Mouse (Mus musculus) forelimb bud, embryonic 11.5 days (tissue): ENCODE measurements around the gene Cdc42ep2.
"Not testable (repeated sequence)": the region's sequence is repeated elsewhere in the genome, so short reads cannot be mapped to it uniquely, and the experiment has no call there.

Source experiments
- DNase-seq: peaks from one replicate; pipeline ENCODE4 v3.0.0-alpha.2; 2012; ENCODE audit warnings: low read depth, low spot score

Cdc42ep2 gene

DNA sequence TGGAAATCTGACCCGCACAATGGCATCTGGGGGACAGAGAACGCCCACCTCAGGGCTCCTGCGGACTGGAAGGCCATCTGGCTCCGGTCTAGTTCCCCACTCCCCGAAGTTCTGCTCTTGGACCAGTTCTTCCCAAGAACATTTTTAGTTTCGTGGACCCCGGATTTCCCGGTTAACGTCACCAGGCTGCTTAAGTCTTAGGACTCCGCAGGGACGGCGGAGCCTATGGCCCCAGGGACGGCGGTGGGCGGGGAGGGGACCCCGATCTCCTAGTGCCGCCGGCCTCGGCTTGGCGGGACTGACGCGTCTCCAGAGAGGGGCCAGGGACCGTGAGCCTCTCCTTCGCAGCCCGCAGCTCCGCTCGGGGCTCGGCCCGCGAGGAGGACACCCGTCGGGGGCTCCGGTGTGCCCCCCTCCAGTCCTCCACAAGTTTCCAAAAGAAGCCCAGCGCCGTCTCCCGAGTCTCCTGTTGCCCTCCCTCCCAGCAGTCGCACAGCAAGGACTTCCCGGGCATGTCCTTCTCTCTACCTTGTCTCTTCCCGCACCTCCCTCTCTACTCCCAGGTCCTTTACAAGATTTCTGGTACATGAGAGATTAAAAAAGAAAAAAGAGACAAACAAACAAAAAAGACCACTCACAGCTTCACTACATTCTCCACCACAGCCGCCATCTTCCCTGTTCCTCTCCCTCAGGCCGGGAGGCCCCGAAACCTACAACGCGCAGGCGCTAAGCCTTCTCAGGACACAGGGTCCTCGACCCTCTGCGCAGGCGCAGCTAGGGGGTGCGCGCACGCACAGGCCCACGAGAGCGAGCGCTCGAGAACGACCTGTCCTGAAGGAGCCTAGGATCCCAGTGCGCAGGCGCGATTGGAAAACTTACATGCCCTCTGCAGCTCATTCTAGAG, 12.3 kb downstream of the Cdc42ep2 start:
- DNase-seq, result peak; percentile 100

DNA sequence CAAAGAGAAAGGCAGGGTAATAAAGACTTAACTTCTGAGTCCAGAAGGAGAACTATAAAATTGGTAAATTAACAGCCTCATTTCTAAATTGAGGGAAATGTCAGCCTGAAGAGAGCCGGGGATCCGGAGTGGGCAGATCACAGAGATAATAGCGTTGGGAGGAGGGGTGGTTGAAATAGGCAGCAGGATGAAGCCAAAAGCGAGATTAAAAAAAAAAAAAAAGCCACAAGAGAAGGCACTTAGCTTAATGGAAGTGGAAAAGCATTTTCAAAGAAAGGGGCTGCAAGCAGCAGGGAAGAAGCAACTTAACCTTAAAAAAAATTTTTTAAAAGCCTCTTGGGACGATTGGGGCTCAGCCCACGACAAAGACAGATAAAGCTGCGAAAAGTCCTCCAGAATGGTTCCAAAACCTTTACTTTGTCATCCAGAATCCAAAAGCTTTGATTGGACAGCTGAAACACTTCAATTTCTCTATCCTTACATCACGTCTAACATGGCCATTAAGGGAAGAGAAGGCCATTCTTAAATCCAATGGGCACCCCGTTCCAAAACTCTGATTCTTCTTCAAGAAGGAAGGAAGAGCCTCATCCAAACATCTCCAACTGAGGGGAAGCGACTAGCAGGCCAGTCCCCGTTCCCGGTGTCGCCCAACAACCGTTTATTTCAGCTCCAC, 13.1 kb downstream of the Cdc42ep2 start:
- DNase-seq, result no peak

DNA sequence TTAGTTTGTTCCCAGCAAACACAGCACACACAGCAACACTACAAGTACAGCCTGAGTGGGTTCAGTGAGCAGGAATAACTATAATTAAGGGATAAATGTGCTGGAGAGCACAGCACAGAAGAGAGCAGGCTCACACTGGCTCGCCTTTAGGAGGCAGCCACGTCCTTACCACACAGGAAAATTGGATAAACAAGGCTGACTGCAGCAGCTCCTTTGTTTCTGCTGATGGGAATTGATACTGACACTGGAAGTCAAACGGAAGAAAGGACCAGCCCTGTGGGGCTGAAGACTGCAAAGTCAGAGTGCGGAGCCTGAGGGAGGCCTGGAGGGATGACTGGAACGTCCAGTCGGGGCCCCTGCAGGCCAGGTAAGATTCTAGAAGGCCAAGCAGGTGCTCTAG, 14.4 kb downstream of the Cdc42ep2 start:
- no peak for DNase-seq

DNA sequence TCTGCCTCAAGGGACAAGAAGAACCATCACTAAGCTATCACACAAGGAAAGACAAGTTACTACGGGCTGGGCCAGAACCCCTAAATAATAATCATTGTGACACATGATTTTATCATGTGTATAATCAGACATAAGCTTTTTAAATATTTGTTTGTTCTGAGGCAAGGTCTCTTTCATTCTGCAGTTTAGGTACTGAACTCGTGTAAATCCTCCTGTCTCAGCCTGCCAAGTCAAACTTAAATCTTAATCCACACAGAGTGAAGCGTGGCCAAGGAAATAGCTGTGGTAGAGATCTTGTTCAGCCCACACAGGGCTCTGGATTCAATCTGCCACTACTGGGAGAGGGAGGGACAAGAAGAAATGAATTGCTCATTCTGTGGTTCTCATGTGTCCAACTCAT, 17.3 kb downstream of the Cdc42ep2 start:
- no peak for DNase-seq

DNA sequence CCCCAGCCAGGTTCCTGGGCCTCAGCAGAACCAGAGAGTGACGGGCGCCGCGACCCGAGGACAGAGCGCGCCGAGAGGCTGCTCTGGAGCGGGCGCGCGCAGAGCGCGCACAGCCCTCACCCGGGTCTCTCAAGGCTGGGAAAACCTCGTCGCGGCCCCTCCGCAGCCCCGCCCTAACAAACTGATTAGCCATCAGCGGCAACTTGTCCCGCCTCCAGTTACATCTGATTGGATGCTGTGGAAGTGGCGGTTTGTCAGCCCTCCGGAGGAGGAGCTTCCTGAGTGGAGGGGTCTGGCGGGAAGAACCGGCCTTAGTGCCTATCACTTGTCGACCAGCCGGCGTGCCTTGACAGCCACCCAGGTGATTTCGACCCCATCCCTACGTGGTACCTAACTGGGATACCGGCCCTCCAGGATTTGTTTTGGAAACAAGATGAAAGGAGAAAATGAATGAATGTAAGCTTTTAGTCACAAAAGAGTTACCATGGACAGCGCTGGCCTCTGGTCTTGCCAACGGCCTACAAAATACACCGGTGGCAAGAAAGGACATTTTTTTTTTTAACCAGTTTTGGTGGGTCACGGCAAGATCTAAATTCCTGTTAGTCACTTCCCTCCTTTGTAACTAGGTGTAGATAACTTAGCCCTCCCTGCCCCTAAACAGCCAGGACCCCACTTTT, 30.5 kb downstream of the Cdc42ep2 start, which contains the start of gene Tigd3:
Gene Tigd3 (minus strand): TSS at position 148 of the 677 bp plus-strand sequence.
- DNase-seq, result peak; percentile 96

DNA sequence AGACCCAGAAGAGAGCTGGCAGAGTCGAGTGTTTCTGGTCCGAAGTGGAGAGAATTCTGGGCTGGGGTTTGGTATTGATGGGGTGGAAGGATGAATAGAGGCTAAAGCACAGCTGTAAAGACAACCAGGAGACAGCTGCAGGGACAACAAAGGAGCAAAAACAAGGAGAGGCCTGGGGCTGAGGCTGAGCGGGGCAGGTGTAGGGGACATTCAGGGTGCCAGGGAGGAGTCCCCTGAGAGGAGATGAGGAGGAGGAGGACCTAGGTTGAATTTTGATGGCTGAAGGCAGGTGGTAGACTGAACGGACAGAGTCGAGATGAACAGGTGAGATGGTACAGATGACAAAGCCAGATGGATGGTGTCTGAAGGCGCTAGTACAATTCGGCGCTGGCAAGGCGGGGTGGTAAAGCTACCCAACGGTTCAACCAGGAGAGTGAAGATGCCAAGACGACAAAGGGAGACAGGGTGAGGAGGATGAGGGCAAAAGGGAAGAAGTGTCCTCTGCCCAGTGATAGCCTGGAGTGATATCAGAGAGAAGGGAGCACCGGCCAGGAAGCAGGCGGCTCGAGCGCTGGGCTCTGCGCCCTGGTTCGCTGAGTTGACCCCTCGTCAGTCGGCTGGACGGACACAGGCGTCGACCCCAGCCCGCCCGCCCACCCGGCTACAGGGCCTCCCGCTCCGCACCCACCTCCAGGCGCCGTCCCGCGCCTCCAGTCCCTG, 31.2 kb downstream of the Cdc42ep2 start:
- DNase-seq, result no peak

DNA sequence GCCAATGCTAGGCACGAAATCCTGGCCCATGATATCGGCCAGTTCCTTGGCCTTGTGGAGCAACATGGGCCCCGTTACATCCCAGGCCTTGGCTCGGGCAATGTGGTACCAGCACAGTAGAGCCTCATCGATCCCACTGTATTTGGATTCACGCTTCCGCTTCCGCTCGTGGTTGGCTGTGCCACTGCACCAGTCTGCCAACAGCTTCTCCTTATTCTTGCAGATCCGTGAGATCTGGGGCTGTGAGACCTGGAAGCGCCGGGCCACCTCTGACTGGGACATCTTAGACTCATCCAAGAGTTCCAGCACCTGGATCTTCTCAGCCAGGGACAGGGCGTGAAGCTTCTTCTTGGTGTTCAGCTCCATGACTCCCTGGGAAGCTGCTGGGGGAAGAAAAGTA, 31.9 kb downstream of the Cdc42ep2 start:
- no peak for DNase-seq

DNA sequence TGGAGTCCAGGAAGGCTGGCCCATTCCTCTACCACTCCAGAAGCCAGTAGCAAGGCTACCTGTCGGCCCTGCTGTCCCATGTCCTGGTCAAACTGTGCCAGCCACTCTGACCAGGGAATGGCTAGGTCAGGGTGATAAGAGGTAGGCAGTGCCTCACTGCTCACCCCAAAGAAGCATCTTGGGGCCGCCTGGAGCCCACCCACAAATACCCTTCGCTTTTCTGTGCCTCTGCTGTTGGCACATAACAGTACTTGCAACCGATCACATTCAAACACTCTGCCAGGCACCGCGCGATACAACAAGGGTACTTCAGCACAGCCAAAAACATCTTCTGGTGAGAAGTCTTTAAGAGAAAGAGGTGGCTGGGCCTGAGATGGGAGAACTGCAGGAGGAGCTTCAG, 32.4 kb downstream of the Cdc42ep2 start:
- DNase-seq, result no peak

DNA sequence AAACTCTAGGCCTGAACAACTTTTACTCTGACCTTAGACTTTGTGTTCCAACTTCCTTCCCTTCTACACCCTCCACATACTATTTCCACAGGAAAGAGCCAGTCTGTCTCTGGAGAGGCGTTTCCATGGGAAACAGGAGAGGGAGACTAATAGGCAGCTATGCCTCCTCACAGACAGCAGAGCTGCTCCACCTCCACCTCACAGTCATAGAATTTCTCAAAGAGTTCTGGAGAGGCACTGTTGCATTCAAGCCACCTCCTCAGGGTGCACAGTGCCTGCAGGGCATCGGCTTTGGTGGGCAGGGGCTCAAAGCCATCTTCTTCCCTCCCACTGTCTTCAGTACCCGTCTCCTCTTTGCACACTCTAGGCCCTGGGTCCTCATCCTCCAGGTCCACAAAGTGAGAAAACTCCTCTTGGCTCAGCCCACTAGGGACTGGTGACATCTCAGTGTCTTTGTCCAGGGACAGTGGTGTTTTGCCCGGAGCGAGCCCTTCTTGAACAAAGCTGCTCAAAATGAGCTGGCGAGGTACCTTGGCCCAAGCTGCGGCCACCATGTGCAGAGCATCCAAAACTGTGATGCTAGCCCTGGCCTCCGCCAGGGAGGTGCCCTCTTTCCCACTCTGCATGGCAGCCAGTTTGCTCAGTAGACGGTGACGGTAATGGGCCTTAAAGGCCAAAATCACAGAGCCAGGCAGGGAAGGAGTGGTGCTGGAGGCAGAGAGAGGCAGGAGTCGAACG, 32.9 kb downstream of the Cdc42ep2 start:
- DNase-seq, result no peak

DNA sequence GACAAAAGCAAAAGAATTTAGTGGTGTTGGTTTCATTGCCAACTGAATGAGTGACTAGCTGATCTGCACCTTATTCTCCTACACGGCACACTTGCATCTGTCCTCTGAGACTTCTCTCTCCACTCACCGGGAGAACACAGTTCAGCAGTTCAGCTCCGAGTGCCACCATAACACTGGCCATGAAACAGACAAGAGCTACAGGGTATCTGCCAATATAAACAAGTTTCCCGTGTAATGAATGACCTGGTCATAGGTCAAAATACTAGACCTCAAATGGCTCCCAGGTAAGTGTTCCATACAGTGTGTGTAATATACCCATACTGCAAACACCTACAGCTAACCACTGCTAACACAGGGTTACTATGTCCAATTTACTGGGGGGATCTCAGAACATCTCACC, 35.4 kb downstream of the Cdc42ep2 start:
- no peak for DNase-seq

DNA sequence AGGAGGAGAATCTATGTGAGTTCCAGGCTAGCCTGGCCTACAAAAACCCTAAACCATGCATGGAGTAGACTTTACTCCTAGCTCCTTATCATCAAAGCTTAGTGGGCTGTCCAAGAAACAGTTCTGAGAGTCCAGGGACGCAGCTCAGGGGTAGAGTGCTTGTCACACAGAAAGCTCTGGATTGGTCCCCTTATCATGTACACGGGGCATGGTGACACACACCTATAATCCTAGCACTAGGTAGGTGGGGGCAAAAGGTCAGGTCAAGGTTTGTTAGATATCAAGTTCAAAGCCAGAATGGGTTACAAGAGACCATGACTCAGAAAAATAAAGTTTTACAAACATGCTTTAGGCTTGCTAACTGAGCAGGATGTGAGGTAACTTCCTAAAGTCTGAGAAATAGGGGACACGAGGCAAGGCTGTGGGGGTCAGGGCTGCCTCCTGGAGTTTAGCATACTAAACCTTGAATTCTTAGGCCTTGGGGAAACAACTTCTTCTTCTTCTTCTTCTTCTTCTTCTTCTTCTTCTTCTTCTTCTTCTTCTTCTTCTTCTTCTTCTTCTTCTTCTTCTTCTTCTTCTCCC, 37.3 kb downstream of the Cdc42ep2 start:
- no peak for DNase-seq

DNA sequence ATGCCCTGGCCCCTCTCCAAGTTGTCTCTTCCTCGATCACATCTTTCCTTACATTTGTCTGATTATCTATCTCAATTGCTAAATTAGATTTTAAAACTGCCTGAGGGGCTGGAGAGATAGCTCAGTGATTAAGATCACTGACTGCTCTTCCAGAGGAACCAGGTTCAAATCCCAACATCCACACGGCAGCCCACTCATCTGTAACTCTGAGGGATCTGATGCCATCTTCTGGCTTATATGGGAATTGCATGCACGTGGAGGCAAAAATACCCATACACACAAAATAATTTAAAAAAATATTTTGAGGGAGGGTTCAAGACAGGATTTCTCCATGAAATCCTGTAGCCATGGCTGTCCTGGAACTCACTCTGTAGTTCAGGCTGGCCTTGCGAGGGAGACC, 38.8 kb downstream of the Cdc42ep2 start:
- peak; percentile 21 for DNase-seq

DNA sequence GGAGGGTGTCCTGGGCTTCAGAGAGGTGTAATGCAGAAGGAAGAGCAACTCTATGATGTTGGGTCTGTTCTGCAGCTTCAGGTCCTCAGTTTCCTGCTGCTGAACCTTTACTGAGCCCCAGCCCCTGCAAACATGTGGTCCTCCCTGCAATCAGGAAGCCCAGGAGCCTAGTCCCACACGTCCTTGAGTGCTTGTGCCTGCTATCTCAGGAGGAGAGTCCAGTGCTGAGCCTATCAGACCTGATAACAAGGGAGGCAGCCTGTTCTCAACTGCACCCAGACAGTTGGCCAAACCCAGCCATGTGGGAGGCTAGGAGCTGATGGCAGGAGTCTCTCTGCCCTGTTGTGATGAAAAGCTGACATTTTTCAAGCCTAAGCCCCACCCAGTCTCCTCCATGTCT, 40.7 kb downstream of the Cdc42ep2 start:
- no peak for DNase-seq

DNA sequence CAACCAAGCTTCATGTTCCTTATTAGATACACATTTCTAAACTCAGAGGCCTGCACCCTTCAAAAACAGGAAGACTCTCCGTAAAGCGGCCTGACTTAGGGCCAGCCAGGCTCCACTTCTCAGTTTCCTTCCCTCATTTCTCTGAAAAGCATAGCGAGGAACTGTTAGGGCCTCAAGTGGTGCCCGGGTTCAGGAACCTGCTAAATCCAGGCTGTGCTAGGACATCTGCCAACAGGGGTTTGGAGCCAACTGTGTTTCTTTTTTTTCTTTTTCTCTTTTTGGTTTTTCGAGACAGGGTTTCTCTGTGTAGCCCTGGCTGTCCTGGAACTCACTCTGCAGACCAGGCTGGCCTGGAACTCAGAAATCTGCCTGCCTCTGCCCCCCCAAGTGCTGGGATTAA, 42.5 kb downstream of the Cdc42ep2 start:
- DNase-seq, result not testable (repeated sequence)

DNA sequence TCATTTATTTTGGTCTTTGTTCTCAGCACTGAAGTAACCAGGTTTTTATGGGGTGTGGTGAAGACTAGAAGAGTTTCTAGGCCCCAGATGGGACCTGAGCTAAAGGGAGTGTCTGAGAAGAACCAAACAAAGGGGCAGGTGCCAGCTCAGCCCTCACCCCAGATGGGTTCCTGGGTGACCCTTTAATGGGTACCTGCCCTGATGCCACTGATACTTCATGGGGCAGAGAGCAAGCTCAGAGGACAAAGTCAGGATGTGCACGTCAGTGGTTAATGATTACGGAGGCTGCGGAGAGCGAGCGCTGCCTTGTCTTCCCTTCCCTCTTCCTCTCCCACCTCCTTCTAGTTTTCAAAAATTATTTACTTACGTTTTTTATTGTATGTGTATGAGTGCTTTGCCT, 43.5 kb downstream of the Cdc42ep2 start:
- DNase-seq, result no peak

DNA sequence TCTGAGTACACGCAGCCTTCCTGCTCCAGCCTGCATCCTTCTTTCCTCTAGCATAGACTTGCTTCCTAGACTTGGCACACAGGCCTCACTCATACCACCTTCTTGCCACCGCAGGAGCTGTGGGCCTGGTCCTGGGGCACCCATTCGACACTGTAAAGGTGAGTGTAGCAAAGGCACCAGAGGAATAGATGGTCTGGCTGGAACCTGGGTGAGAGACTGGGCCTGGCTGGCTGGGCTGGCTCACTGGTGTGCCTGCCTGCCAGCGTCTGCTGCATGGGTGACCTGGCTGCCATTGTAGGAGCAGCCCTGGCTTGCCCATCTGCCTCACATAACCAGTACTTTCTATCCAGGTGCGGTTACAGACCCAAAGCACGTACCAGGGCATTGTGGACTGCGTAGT, 44.9 kb downstream of the Cdc42ep2 start:
- DNase-seq, result no peak

DNA sequence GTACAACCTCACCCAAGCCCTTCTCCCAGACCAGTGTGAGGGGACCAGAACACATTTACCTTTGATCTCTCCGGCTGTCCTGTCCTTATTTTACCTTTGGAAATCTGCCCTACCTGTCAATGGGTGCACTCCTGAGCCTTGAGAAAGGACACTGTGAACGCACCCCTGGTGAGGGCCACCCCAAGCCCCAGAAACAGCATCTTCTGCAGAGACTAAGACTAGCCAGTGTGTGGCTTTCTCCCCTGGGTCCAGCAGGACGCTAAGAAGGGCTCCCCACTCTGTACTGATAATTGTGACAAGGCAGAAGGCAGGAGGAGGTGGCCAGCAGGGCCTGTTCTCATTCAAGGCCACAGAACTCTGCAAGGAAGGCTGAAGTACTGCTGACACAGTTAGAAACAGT, 45.7 kb downstream of the Cdc42ep2 start:
- DNase-seq, result no peak

DNA sequence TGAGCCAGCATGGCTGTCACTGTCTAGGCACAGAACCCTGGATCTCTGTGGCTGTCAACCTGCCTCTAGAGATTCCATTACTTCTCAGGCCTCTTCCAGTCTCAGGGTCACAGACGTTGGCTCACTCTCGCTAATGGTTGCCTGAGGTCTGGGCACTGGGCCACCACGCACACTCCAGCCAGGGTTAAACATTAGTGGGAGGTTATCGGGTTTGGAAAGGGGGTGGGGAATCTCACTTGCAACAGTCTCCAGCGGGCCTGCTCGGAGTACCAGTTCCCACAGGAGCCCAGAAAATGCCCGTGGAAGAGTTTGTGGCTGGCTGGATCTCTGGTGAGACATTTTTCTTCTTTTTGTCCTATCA, 46.3 kb downstream of the Cdc42ep2 start:
- DNase-seq, result no peak

DNA sequence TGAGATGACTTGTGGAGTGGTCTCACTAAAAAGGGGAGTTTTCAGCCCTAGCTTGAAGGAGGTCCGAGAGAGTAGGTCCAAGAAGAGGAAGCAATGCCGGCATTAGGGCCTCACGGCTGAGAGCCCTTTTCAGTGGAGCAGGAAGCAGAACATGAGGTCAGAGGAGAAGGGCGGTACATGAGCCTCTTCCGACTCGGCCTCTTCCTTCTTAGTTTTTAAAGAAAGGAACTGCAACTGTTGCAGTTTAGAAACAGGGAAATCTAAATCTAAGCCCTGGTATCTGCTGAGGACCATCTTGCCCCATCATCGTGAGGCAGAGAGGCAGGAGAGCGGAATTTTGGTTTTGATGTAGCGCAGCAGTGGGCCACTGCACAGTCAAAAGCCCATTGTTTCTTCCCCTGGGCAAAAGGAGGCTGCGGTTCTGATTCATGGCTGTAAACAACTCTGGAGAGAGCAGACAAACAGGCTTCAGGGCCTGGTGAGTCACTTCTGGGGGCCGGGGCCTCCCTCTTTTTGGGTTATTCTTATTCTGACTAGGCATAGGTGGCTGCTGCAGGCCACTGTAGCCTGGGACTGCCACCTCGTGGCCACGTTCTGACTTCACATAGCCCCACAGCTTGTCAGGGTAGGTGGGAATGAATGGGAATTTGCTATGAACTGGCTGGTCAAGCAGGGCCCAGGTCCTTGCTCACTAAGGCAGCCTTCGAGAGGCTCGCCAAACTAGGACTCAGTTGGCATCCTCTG, 46.8 kb downstream of the Cdc42ep2 start, which contains the start of gene Slc25a45:
Gene Slc25a45 (plus strand): TSS at position 191 of the 744 bp plus-strand sequence.
- peak; percentile 61 for DNase-seq

DNA sequence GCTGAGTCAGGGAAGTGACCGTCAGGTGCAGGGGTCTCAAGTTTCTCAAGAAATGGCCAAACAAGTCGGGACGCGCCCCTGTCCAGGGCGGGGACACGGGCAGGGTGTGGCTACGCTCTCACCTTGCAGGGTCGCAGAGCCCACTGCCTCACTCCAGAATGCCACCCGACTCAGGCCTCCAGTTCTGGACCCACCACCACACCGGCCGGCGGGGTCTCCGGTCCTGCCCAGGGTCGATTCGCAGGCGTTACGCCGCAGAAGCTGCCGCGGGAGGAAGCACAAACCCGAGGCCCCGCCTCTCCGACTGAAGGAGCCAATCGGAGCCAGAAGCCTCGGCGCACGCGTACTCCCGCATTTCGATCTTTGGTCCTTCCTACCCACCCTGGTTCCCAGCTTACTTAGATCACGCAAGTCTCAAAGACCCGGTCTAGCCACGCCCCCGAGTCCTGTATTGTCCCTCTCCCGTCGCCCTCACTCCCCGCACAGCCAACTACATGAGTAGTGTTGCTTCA, 49.6 kb downstream of the Cdc42ep2 start, which contains the start of gene Frmd8:
Gene Frmd8 (minus strand): TSS at position 306 of the 512 bp plus-strand sequence.
- peak; percentile 95 for DNase-seq
